Mouse (Mus musculus): ENCODE measurements around the gene Zbtb4.

GRCm38 (mm10) chr11:69754233-69754632 is 11.5 kb upstream of the Zbtb4 start:
- TF ChIP-seq CTCF (IDR thresholded peaks at IDR 0.05; ENCODE audit: low read depth, low read length) (no peak), EP300 (IDR thresholded peaks at IDR 0.05; ENCODE audit: insufficient read depth, low read depth, low read length) (no peak), POLR2A (IDR thresholded peaks at IDR 0.05; ENCODE audit: insufficient read depth, low read length) (no peak)

Data from ES-Bruce4 (cell line).